Mouse (Mus musculus) heart, postnatal 4 days (tissue): ENCODE measurements around the gene Pold3. TPM values are rescaled to one million over a fixed set of nuclear protein-coding genes. Genes with fewer than 3 reads are reported as not detected.

Source experiments
- total RNA-seq, 2 experiments: library from RNA; stranded (reverse); gene quantifications; 2 replicates each; pipeline ENCODE4 v1.2.3; 2021

Pold3 gene
- total RNA-seq, 2 experiments from 2014 or later: 28.9 to 29.1 TPM

Other genes with a start within 250 kb of the Pold3 start
- 10 to 100 TPM; 16.1 to 16.9 TPM for gene Rnf169, start 141.1 kb downstream of the Pold3 start, total RNA-seq
- gene Chrdl2, start 115.4 kb downstream of the Pold3 start, total RNA-seq: not detected
- gene Lipt2, start 37.7 kb upstream of the Pold3 start, total RNA-seq: 1 to 10 TPM; 6.8 to 7.7 TPM
- gene Kcne3, start 54.9 kb upstream of the Pold3 start, total RNA-seq: 1 to 10 TPM; 1.8 to 3.8 TPM
- gene Pgm2l1, start 105.8 kb upstream of the Pold3 start, total RNA-seq: 1 to 10 TPM; 5.6 to 6.1 TPM
- 10 to 100 TPM; 10.5 to 11.1 TPM for gene P4ha3, start 164.0 kb upstream of the Pold3 start, total RNA-seq